Mouse (Mus musculus) limb, embryonic 13.5 days (tissue): ENCODE results near the gene Scnn1a. TPM values are rescaled to one million over a fixed set of nuclear protein-coding genes. Genes with fewer than 3 reads are reported as not detected.
A peak's percentile ranks its signal among the peaks of the same experiment; 100 is the strongest.
"Not testable (repeated sequence)": the region's sequence is repeated elsewhere in the genome, so short reads cannot be mapped to it uniquely, and the experiment has no call there.

ENCODE experiments used
- ATAC-seq: fragments of 200-750 bp; cut with Nextera tagmentation; 2 replicates; pipeline ENCODE4 v1.8.0; 2017; ENCODE audit warnings: low read depth, moderate number of reproducible peaks, moderate TSS enrichment; ENCODE audit not compliant: low FRiP score
- H3K27ac ChIP-seq: fragments of 300-500 bp; sonication (generic); 2 replicates; pipeline ENCODE4 v1.5.1; 2015; ENCODE audit warnings: inconsistent platforms, mild to moderate bottlenecking, moderate library complexity
- H3K27me3 ChIP-seq: fragments of 300-500 bp; sonication (generic); 2 replicates; pipeline ENCODE4 v1.6.1; 2015; ENCODE audit warnings: mild to moderate bottlenecking, inconsistent platforms
- H3K36me3 ChIP-seq: fragments of 300-500 bp; sonication (generic); 2 replicates; pipeline ENCODE4 v1.6.1; 2015; ENCODE audit warnings: inconsistent platforms, mild to moderate bottlenecking, moderate library complexity
- H3K4me1 ChIP-seq: fragments of 300-500 bp; sonication (generic); 2 replicates; pipeline ENCODE4 v1.6.1; 2015; ENCODE audit warnings: inconsistent platforms
- H3K4me2 ChIP-seq: fragments of 300-500 bp; sonication (generic); replicated peaks from 2 replicates; pipeline ENCODE4 v1.6.1; 2015; ENCODE audit warnings: inconsistent platforms, mild to moderate bottlenecking, moderate library complexity
- H3K4me3 ChIP-seq: fragments of 300-500 bp; sonication (generic); 2 replicates; pipeline ENCODE4 v1.5.1; 2015; ENCODE audit warnings: moderate library complexity, mild to moderate bottlenecking, inconsistent platforms
- H3K9ac ChIP-seq: fragments of 300-500 bp; sonication (generic); 2 replicates; pipeline ENCODE4 v1.6.1; 2015; ENCODE audit warnings: mild to moderate bottlenecking, inconsistent platforms
- H3K9me3 ChIP-seq: fragments of 300-500 bp; sonication (generic); 2 replicates; pipeline ENCODE4 v1.6.1; 2016; ENCODE audit warnings: inconsistent platforms
- WGBS: fragments of 180-500 bp; shearing (Covaris S2); methylation state at CpG from one replicate; pipeline ENCODE4 v1.1.7; 2015; 5-methylcytosine and 5-hydroxymethylcytosine counted together
- polyA plus RNA-seq: library from polyadenylated mRNA; unstranded; fragments of >200 nt; fragmentation: Nextera tagmentation; extraction: Ambion mirVana; gene quantifications from 2 replicates; pipeline ENCODE4 v1.2.1, GENCODE M21; 2015

Gene Scnn1a
- 1.1 and 1.4 TPM in 2 replicates for polyA plus RNA-seq

DNA sequence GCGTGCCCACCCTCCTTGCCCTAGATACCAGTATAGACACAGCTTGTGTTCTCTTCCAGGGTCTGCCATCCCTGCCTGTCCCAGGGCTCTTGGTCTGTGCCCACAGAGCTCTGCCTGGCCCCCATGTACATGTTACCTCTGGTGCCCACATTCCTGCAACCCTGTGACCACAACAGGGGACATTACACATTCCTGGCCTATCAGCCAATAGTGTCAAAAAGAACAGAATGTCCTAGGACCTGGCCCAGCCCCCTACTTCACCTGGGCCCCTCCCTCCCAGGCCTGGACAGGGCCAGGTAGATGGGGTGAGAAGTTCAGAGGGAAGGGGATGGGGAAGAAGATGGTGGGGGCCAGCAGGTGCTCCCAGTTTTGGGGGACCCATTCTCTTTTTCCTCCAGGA is at the start of gene Scnn1a:
Scnn1a (plus strand) TSS at position 337 of the 400 bp plus-strand sequence.
- no peak within 1 kb of the TSS for H3K4me3 ChIP-seq
- no peak within 1 kb of the TSS for H3K27ac ChIP-seq
- no peak for ATAC-seq
- no peaks in the 10 kb centered on the region for H3K9me3 ChIP-seq
- no peak within 1 kb of the TSS for H3K9ac ChIP-seq
- 0 out of 2 replicates have a peak within 1 kb of the TSS, but pooled peaks have one; percentile 16 for H3K4me2 ChIP-seq
- peaks cover 51% of the 10 kb centered on the region for H3K27me3 ChIP-seq
- H3K36me3 ChIP-seq: no peaks in the 10 kb centered on the region
- H3K4me1 ChIP-seq: 0 out of 2 replicates have a peak, but pooled peaks cover 8% of the 10 kb centered on the region
- WGBS: 73% methylated on average over 1 of the region's 1 CpGs

DNA sequence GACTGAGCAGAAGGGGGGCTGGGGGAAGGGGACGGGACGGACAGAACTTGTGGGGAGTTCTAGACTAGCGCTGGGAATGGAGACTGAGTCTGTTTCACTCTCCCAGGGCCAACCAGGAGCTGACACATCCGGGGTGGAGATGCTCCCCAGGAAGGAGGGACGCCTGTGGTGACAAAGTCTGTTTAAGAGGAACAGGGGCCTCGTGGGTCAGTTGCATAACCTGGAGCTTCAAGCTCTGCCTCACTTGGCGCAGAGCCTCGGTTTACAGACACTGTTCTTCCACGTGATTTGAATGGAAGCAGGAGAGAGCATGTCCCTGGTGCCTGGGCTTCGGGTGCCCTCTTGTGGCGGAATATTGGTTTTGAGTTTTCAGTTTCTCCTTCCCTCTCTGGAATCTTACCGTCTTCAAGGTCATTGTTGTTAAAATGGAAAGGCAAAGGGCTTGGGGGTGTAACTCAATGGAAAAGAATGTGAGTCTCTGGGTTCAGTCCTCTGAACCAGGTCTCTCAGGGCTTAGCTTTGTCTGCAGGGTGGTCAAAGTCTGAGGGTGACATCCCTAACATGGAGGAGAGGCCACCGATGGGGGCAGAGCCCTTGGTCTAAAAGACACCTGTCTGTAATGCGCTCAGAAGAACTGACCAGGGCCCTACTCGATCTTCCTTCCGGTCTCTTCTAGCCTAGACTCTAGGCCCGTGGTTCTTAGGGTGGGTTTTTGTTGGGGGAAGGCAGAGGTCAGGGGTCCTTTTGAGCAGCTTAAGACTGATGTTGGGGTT is 48.8 kb upstream of the Scnn1a start:
- H3K4me3 ChIP-seq: no peak overlapping the region
- H3K27me3 ChIP-seq: no peaks in the 10 kb centered on the region; the same call in 1 of the 2 replicates
- peak; percentile 88 for ATAC-seq
- 21% methylated on average over 17 of the region's 17 CpGs for WGBS
- no peak overlapping the region for H3K27ac ChIP-seq
- no peak overlapping the region for H3K9ac ChIP-seq
- peak overlapping the region; percentile 60 for H3K4me2 ChIP-seq
- no peaks in the 10 kb centered on the region for H3K9me3 ChIP-seq
- peaks cover 4% of the 10 kb centered on the region for H3K4me1 ChIP-seq
- no peaks in the 10 kb centered on the region for H3K36me3 ChIP-seq

DNA sequence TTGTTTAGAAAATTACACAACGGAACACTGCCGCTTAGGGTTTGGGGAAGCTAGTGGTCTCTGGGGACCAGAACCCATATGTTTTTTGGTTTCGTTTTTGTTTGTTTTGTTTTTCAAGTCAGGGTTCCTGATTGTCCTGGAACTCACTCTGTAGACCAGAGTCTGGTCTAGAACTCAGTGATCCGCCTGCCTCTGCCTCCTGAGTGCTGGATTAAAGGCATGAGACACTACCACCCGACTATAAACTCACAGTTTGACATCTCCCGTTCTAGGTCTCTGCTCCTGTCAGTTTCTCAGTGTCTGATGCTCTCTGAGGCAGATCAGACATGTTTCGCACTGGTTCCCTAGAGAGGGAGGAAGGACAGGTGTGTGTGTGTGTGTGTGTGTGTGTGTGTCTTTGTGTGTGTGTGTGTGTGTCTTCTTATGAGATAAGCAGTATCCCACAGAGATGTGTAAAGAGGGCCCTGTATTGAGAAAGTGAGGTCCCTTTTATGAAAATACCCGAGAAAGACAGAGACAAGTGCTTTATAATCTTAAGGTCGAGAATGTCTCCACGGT is 48.2 kb upstream of the Scnn1a start:
- Histone ChIP-seq H3K4me3 (no peak overlapping the region), H3K4me2 (no peak overlapping the region), H3K9me3 (no peaks in the 10 kb centered on the region), H3K9ac (no peak overlapping the region), H3K27me3 (no peaks in the 10 kb centered on the region; the same call in 1 of the 2 replicates), H3K36me3 (no peaks in the 10 kb centered on the region), H3K4me1 (peaks cover 4% of the 10 kb centered on the region), H3K27ac (no peak overlapping the region)
- ATAC-seq: no peak
- WGBS: 80% methylated on average over 10 of the region's 10 CpGs

DNA sequence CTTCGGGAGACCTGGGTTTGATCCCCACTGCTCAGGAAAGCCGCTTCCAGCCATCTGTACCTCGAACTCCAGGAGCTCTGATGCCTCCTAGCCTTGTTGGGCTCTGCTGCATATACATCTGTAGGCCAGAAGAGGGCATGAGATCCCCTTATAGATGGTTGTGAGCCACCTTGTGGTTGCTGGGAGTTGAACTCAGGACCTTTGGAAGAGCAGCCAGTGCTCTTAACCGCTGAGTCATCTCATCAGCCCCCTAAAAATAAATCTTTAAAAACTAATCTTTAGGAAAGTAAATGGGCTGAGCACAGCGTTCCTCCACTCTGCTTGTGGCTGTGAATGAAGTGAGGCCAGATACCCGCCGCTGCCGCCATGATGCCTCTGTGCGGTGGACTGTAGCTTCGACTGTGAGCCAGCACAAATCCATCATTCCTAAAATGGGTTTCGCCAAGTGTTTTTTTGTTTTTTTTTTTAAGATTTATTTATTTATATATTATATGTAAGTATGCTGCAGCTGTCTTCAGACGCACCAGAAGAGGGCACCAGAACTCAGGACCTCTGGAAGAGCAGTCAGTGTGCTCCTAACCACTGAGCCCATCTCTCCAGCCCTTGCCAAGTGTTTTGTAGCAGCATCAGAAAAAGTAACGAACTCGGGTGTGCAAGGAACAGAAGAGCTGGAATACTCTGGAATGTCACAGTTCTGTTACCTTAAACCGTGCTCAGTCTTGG is 45.5 kb upstream of the Scnn1a start:
- H3K9ac ChIP-seq: no peak overlapping the region
- ATAC-seq: no peak
- H3K36me3 ChIP-seq: no peaks in the 10 kb centered on the region
- H3K4me2 ChIP-seq: no peak overlapping the region
- H3K9me3 ChIP-seq: no peaks in the 10 kb centered on the region
- no peaks in the 10 kb centered on the region; the same call in 1 of the 2 replicates for H3K27me3 ChIP-seq
- no peak overlapping the region for H3K27ac ChIP-seq
- 59% methylated on average over 15 of the region's 15 CpGs for WGBS
- peaks cover 4% of the 10 kb centered on the region for H3K4me1 ChIP-seq
- no peak overlapping the region for H3K4me3 ChIP-seq

DNA sequence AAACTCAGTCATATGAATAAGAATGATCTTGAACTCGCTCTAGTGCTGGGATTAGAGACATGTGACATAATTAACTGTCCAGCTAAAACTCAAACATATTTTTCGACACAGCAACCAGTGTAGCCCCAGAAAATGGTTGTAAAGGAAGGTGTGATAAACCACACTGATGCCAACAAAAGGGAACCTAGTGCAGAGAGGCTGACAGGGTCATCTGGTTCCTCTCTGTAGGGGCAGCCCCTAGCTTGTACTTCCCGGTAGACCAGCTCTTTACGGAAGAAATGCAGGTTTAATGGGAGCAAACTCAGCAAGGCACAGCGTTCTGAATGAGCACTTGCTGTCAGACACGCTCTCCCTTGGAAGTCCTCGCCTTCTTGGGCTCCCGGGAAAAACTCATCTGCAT is 40.7 kb upstream of the Scnn1a start:
- Histone ChIP-seq H3K27me3 (no peaks in the 10 kb centered on the region), H3K4me3 (no peak overlapping the region), H3K9me3 (no peaks in the 10 kb centered on the region; the same call in 1 of the 2 replicates), H3K36me3 (no peaks in the 10 kb centered on the region), H3K4me1 (no peaks in the 10 kb centered on the region; the same call in 1 of the 2 replicates), H3K9ac (no peak overlapping the region), H3K27ac (no peak overlapping the region), H3K4me2 (no peak overlapping the region)
- peak; percentile 44; the same call in 1 of the 2 replicates for ATAC-seq
- WGBS: 57% methylated on average over 8 of the region's 8 CpGs

DNA sequence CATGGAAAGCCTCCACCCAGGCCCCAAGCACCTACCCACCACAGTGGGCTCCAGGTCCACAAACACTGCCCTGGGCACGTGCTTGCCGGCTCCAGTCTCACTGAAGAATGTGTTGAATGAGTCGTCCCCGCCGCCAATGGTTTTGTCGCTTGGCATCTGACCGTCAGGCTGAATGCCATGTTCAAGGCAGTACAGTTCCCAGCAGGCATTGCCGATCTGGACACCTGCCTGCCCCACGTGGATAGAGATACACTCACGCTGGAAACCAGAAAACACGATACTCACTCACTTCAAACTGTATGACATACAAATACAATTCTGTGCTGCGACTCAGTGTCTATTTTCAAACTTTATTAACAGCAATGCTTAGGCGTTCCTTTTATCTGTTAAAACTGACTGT is 37.7 kb upstream of the Scnn1a start:
- H3K9ac ChIP-seq, H3K4me3 ChIP-seq, H3K27me3 ChIP-seq, H3K27ac ChIP-seq, H3K4me2 ChIP-seq, H3K36me3 ChIP-seq, ATAC-seq, H3K9me3 ChIP-seq: not testable (repeated sequence)
- WGBS: 93% methylated on average over 13 of the region's 13 CpGs
- H3K4me1 ChIP-seq: peaks cover 14% of the 10 kb centered on the region

DNA sequence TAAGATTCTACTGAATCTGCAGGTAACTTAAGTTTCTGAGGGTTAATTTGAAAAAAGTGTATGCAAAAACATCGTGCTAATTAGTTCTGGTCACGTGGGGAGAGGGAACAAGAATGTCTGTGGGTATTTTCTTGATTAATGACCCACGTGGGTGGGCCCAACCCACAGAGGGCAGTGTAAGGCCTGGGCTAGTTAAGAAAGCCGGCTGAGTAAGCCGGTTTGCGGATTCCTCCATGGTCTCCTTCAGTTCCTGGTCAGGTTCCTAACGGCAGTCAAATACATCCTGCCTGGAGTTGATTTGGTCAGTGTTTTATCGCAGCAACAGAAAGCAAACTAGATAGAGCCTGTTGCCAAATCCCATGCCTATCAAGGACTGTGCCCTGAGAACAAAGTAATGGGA is 36.2 kb upstream of the Scnn1a start:
- Histone ChIP-seq H3K36me3 (no peaks in the 10 kb centered on the region), H3K4me1 (peaks cover 17% of the 10 kb centered on the region), H3K27ac (no peak overlapping the region), H3K4me3 (no peak overlapping the region), H3K9ac (no peak overlapping the region), H3K4me2 (no peak overlapping the region), H3K9me3 (no peaks in the 10 kb centered on the region; the same call in 1 of the 2 replicates), H3K27me3 (no peaks in the 10 kb centered on the region)
- WGBS: 29% methylated on average over 8 of the region's 8 CpGs
- ATAC-seq: no peak

DNA sequence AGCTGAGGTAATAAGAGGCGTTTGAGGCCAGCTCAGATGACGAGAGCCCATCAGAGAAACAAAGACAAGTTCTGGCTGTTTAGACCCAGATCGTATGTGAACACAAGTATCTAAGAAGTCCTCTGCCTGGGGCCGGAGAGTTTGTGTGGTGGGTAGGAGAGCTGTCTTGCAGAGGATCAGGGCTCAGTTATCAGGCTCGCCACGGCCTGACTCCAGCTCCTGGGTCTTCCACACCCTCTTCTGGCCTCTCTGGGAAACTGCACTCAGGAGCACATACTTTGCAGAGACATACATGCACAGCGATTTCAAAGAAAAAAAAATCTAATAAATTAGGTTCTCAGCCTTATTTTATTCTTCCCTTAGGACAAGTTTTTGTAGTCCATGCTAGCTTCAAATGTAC is 35.7 kb upstream of the Scnn1a start:
- 93% methylated on average over 7 of the region's 7 CpGs for WGBS
- ATAC-seq: no peak

DNA sequence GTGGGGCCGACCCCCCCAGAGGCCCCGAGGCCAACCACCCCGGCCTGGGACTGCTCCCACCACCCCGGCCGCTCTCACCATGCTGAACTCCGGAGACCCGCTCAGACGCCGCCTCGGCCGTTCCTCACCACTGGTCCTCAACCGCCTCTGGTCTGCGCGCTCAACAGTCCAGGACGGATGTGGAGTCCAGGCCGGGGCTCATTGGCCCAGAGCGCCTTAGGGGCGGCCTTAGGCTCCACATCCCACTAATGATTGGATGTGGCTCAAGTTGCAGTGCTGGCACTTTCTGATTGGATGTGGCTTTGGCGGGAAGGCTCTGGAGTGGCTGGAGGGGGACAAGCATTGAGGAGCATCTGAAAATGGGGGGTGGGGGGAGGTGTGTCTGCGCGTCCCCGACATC is 34.6 kb upstream of the Scnn1a start, which contains the start of gene Tuba3a:
Tuba3a (minus strand) TSS at position 153 of the 400 bp plus-strand sequence.
- ATAC-seq: no peak
- Histone ChIP-seq H3K9ac (no peak within 1 kb of the TSS), H3K4me3 (no peak within 1 kb of the TSS), H3K4me1 (peaks cover 17% of the 10 kb centered on the region), H3K4me2 (no peak within 1 kb of the TSS), H3K27me3 (no peaks in the 10 kb centered on the region), H3K27ac (no peak within 1 kb of the TSS), H3K36me3 (no peaks in the 10 kb centered on the region), H3K9me3 (no peaks in the 10 kb centered on the region)
- 98% methylated on average over 22 of the region's 22 CpGs for WGBS

More for the DNA sequence above, 35.7 kb upstream of the Scnn1a start:
- Histone ChIP-seq H3K9ac (no peak overlapping the region), H3K9me3 (no peaks in the 10 kb centered on the region; the same call in 1 of the 2 replicates), H3K4me1 (peaks cover 17% of the 10 kb centered on the region), H3K27me3 (no peaks in the 10 kb centered on the region), H3K36me3 (no peaks in the 10 kb centered on the region), H3K27ac (no peak overlapping the region), H3K4me2 (no peak overlapping the region), H3K4me3 (no peak overlapping the region)

DNA sequence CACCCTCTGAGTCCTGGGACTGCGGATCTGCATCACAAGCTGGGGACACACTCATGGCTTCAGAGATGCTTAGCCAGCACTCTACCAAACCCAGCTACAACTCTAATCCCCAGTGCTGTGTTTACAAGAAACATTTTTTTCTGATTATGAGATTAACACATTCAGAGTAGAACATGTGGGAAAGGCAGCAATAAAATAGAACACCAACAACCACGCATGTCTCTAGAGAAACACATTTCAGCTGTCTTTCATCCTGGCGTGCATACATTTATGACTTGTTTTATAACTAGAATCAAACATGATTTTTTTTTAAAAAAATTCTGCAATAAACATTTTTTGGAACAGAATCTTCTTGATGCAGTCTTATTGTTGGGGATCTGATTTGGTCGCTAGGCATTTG is 33.5 kb upstream of the Scnn1a start:
- H3K27me3 ChIP-seq: no peaks in the 10 kb centered on the region
- H3K4me1 ChIP-seq: peaks cover 17% of the 10 kb centered on the region
- H3K9me3 ChIP-seq: no peaks in the 10 kb centered on the region
- no peak overlapping the region; the same call in 1 of the 2 replicates for H3K27ac ChIP-seq
- H3K4me3 ChIP-seq: no peak overlapping the region
- no peak overlapping the region for H3K4me2 ChIP-seq
- whole genome bisulfite sequencing: 49% methylated on average over 4 of the region's 4 CpGs
- no peak overlapping the region for H3K9ac ChIP-seq
- no peak for ATAC-seq
- H3K36me3 ChIP-seq: no peaks in the 10 kb centered on the region

DNA sequence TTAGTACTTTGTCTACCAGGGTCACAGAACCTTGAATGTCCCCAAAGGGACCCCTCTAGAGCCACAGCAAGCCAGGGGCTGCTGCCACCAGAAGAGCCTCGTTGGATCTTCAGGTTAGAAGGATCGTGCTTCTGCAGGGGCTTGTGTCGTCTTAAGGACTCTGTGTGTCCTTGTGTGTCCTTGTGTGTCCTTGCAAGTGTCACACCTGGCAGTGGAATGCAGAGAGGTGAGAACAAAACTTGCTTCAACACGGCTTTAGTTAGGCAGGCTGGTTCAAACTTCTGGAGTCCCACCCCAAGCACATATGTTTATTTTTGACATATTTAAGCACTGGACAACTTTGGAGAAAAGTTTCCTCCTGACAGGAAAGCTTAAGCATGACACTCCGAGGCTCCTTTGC is 31.7 kb upstream of the Scnn1a start:
- H3K36me3 ChIP-seq: no peaks in the 10 kb centered on the region
- WGBS: 74% methylated on average over 5 of the region's 5 CpGs
- H3K9ac ChIP-seq: no peak overlapping the region
- peaks cover 4% of the 10 kb centered on the region; the same call in 1 of the 2 replicates for H3K9me3 ChIP-seq
- H3K27ac ChIP-seq: no peak overlapping the region
- H3K4me2 ChIP-seq: no peak overlapping the region
- ATAC-seq: no peak
- H3K4me1 ChIP-seq: peaks cover 17% of the 10 kb centered on the region
- H3K27me3 ChIP-seq: no peaks in the 10 kb centered on the region
- H3K4me3 ChIP-seq: no peak overlapping the region

DNA sequence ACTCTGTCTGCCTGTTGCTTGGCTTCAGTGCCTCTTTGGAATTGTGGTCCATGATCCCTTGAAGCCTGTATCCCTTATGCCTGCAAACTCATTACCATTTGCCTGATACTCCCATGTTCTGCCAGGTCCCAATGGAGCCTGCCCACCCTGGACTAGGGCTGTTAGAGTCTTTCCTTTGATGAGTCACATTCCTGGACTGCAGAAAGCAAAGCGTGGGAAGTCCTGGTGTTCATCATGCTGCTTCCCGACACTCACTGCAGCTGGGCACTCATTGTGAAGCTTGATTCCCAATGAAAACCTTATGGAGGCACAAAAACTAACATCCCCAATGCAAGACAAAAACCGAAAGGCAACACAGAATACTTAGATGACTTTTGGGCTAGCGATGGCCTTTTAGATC is 29.1 kb upstream of the Scnn1a start:
- H3K9me3 ChIP-seq: peaks cover 6% of the 10 kb centered on the region; the same call in 1 of the 2 replicates
- ATAC-seq: no peak
- no peak overlapping the region for H3K4me3 ChIP-seq
- H3K9ac ChIP-seq: no peak overlapping the region
- H3K27ac ChIP-seq: no peak overlapping the region
- 71% methylated on average over 4 of the region's 4 CpGs for WGBS
- H3K27me3 ChIP-seq: no peaks in the 10 kb centered on the region
- H3K4me2 ChIP-seq: no peak overlapping the region
- peaks cover 15% of the 10 kb centered on the region for H3K4me1 ChIP-seq
- H3K36me3 ChIP-seq: no peaks in the 10 kb centered on the region
